Mouse (Mus musculus): ENCODE results near the gene Megf6. TPM values are rescaled to one million over a fixed set of nuclear protein-coding genes. Genes with fewer than 3 reads are reported as not detected.
A peak's percentile ranks its signal among the peaks of the same experiment; 100 is the strongest.

Gene Megf6
- polyA plus RNA-seq, 1 experiment from 2014 or later, result 1.5 TPM

DNA sequence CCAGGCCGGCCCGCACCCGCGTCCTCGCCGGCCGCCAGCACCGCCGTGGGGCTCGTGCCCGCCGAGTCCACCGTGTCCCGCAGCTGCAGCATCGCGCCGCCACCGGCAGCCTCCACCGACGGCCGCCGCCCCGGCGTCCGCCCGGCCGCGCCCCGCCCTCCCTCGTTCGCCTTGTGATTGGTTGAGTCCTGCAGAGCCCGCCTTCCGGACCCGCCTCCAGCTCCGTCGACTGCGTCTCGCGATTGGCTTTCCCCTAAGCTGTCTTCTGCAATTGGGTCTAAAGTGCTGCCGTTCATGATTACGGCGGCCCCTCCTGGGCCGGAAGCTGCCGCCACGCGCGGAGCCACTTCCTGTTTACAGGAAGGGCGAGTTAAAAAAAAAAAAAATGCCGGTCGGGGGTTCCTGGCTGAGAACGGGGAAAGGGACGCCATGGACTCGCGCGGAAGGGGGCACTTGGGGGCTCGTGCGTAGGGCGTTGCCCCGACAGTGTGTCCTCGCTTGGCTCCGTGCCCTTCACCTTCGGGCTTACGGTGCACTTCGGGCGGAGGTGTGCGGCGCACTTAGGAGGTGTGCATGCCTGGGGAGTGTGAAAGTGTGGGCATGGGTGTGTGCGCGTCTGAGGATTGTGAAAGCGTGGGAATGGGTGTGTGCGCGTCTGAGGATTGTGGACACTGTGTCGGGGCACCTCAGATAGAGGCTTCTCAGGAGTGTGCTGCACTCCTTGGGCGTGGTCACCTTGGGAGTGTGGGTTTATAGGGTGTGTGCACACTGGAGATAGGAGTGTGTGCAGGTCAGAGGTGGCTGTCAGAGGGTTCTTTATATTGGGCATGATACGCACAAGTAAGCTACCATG is 9.8 kb upstream of the Megf6 start, which contains the start of gene Tprgl:
Tprgl (minus strand) TSS at position 129 of the 853 bp plus-strand sequence.
- Histone ChIP-seq H3K9me3 (replicated peaks) (no peaks in the 10 kb centered on the region), H3K27me3 (0 out of 2 replicates have a peak, but pooled peaks cover 2% of the 10 kb centered on the region), H3K9ac (peak within 1 kb of the TSS; percentile 94), H3K4me2 (peak within 1 kb of the TSS; percentile 89), H3K27ac (peak within 1 kb of the TSS; percentile 99), H3K36me3 (peaks cover 32% of the 10 kb centered on the region), H3K4me1 (replicated peaks) (peaks cover 51% of the 10 kb centered on the region), H3K4me3 (replicated peaks) (peak within 1 kb of the TSS; percentile 94)
- ATAC-seq (ENCODE audit: low read depth), result peak; percentile 92
- peak; percentile 97 for DNase-seq
- under 1% methylated on average over 64 of the region's 75 CpGs for WGBS (ENCODE audit: insufficient replicate concordance)

DNA sequence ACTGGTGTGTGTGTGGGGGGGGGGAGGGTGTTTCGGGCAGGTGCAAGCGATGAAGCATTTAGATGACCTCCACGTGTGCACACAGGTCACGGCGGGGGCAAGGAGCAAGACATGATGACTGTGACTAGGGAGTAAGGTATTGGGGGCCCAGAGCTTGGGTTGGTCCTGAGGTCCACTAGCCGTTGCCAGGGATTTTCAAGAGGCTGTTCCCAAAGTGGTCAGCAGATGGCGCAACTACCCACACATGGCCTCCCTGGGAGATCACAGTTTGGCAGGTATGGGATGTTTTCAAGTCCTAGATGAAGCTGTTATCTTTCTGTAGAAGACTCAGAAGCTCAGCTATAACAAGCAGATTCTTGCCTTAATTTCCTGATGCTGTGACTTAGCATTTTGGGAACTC is 7.2 kb upstream of the Megf6 start:
- peaks cover 43% of the 10 kb centered on the region for H3K4me1 ChIP-seq (replicated peaks)
- no peak overlapping the region for H3K4me3 ChIP-seq (replicated peaks)
- H3K9me3 ChIP-seq (replicated peaks), result no peaks in the 10 kb centered on the region
- ATAC-seq (ENCODE audit: low read depth), result no peak
- DNase-seq, result peak; percentile 55
- 0 out of 2 replicates have a peak overlapping the region, but pooled peaks have one; percentile 99 for H3K27ac ChIP-seq
- no peak overlapping the region for H3K9ac ChIP-seq
- WGBS (ENCODE audit: insufficient replicate concordance), result 17% methylated on average over 7 of the region's 7 CpGs
- peaks cover 7% of the 10 kb centered on the region for H3K36me3 ChIP-seq
- no peak overlapping the region for H3K4me2 ChIP-seq
- H3K27me3 ChIP-seq, result peaks cover 16% of the 10 kb centered on the region

DNA sequence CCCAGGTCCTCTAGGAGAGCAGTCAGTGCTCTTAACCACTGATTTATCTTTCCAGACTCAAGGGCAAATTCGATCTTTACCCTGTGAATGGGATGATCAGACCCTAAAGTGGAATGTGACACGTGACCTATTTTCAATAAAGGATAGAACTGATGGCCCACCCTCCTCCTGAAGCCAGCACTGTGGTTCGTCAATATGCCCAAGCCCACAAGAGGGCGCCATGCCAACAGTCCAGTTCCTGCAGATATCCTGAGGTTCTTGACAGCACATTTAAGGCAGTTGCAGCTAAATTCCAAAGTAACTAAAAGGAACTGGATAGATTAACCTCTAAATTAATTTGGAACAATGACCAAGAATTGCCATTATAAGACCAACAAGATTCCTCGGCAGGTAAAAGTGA is 3.5 kb upstream of the Megf6 start:
- Histone ChIP-seq H3K27me3 (peaks cover 53% of the 10 kb centered on the region), H3K27ac (no peak overlapping the region), H3K4me2 (no peak overlapping the region), H3K9ac (no peak overlapping the region), H3K9me3 (replicated peaks) (no peaks in the 10 kb centered on the region), H3K36me3 (no peaks in the 10 kb centered on the region), H3K4me3 (replicated peaks) (no peak overlapping the region), H3K4me1 (replicated peaks) (peaks cover 26% of the 10 kb centered on the region)
- 20% methylated on average over 5 of the region's 5 CpGs for WGBS (ENCODE audit: insufficient replicate concordance)
- ATAC-seq (ENCODE audit: low read depth), result no peak
- DNase-seq, result peak; percentile 26

DNA sequence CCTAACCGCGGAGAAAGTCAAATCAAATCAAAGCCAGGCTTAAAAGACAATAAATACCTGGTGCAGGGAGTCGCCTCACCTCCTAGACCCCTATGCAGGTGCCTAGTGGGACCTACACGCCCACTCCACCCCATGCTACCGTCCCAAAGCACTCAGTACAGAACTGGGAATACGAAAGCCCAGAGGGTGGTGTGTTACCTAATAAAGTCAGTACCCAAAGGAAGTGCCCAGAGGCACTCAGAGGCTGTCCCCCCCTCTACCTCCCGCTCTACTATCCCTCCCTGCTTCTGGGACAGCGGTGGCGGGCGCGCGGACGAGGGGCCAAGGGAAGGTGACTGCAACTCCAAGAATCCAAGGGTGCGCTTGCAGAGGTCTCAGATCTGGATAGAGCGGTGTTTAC is 509 bp upstream of the Megf6 start:
- Histone ChIP-seq H3K9me3 (replicated peaks) (no peaks in the 10 kb centered on the region), H3K27ac (no peak overlapping the region), H3K4me1 (replicated peaks) (peaks cover 9% of the 10 kb centered on the region; the same call in 1 of the 2 replicates), H3K27me3 (peaks cover 81% of the 10 kb centered on the region), H3K36me3 (no peaks in the 10 kb centered on the region), H3K4me3 (replicated peaks) (peak overlapping the region; percentile 49), H3K4me2 (peak overlapping the region; percentile 62), H3K9ac (no peak overlapping the region)
- DNase-seq (no peak), ATAC-seq (ENCODE audit: low read depth) (no peak)
- 4% methylated on average over 15 of the region's 15 CpGs for WGBS (ENCODE audit: insufficient replicate concordance)

DNA sequence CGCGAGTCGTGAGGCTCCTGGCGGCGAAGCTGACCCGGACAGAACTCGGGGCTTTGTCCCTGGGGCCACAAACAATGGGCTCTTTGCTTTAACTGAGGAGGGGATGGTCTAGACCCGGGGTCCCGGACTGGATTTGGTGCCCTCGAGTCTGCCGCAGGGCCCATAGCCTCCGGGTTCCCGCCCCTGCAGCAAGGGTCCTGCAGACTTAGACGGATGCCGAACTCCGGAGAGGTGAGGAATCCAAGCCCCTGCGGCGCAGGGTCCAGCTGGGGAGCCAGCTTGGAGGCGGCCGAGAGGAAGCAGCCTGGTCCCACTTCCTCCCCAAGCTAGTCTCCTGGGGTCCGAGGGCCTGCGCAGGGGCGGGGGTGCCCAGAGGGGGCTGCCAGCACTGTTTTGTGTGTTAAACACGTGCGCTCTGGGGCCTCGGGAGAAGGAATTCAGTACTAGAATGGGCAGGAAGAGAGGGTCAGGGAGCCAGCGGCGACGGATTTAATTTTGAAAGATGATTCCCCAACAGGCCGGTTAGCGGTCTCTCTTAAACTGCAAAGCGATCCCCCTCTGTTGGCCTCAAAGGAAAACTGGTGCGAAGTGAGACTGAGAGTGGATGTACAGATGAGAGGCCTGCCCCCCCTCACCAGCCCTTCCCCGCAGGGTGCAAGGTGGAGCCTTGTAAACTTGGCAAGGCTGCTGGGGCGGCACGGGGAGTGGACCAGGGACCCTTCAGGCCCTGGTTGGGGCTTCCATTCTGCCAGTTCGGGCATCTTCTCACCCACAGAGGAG is 811 bp downstream of the Megf6 start:
- Histone ChIP-seq H3K4me3 (replicated peaks) (peak overlapping the region; percentile 49), H3K4me1 (replicated peaks) (peaks cover 9% of the 10 kb centered on the region; the same call in 1 of the 2 replicates), H3K9me3 (replicated peaks) (no peaks in the 10 kb centered on the region), H3K9ac (no peak overlapping the region), H3K36me3 (no peaks in the 10 kb centered on the region), H3K4me2 (peak overlapping the region; percentile 62), H3K27ac (no peak overlapping the region), H3K27me3 (peaks cover 74% of the 10 kb centered on the region)
- WGBS (ENCODE audit: insufficient replicate concordance), result 4% methylated on average over 37 of the region's 37 CpGs
- DNase-seq (no peak), ATAC-seq (ENCODE audit: low read depth) (no peak)

DNA sequence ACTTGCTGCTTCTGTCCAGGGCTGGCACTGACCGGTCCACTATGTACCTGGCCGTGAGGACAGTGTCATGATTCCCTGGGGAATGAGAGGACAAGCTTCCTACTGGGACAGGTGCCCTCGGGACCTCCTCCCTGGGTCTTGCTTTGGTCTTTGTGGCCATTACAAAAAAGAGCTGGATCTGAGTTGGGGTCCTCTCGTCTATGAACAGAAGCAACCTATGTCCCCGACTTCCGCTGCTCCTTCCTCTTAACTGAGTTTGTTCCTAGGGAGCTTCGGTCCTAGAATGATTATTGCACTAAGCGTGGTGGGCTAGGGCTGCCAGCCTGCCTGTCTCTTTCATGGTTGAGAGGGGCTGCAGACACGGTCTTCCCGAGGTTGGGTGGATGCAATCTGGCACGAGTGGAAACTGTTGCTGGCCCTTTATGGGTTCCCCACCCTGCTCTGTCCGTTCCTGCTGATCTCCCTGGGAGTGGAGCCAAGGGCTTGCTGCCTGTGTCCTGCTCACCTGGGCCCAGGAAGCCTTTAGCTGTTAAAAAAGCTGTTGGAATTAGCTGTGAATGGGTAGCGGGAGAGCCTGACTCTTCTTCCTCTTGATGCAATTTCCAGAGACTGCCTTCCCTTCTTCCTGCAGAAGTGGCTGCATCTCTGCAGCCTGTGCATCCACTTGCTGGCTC is 1.5 kb downstream of the Megf6 start:
- 33% methylated on average over 13 of the region's 13 CpGs for WGBS (ENCODE audit: insufficient replicate concordance)
- 0 out of 2 replicates have a peak overlapping the region, but pooled peaks have one; percentile 49 for H3K4me3 ChIP-seq (replicated peaks)
- H3K4me1 ChIP-seq (replicated peaks), result peaks cover 9% of the 10 kb centered on the region; the same call in 1 of the 2 replicates
- ATAC-seq (ENCODE audit: low read depth) (no peak), DNase-seq (no peak)
- H3K4me2 ChIP-seq, result peak overlapping the region; percentile 62
- peaks cover 73% of the 10 kb centered on the region for H3K27me3 ChIP-seq
- no peaks in the 10 kb centered on the region for H3K36me3 ChIP-seq
- no peak overlapping the region for H3K9ac ChIP-seq
- H3K9me3 ChIP-seq (replicated peaks), result no peaks in the 10 kb centered on the region
- no peak overlapping the region for H3K27ac ChIP-seq

DNA sequence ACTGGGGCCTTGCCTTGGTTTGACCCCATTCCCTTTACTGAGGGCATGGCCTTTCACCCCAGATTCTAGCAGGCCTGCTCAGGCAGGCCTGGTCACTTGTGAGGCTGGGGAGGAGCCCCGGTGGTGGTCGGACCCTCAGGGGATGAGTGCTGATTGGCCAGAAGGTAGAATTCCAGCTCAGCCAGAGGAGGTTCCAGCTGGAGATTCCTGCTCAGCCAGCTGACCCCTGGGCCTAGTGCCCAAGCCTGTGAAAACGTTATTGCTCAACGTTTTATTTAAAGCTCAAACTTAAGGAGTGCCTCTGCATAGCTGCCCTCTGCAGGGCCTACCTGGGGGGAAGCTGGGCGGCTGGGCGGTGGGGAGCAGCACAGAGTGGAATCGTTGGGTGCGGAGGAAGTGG is 6.7 kb downstream of the Megf6 start:
- H3K4me1 ChIP-seq (replicated peaks), result 0 out of 2 replicates have a peak, but pooled peaks cover 3% of the 10 kb centered on the region
- H3K4me3 ChIP-seq (replicated peaks), result no peak overlapping the region
- H3K27ac ChIP-seq, result no peak overlapping the region
- H3K9me3 ChIP-seq (replicated peaks), result no peaks in the 10 kb centered on the region
- DNase-seq, result no peak
- H3K4me2 ChIP-seq, result no peak overlapping the region
- no peaks in the 10 kb centered on the region for H3K36me3 ChIP-seq
- peaks cover 26% of the 10 kb centered on the region for H3K27me3 ChIP-seq
- 60% methylated on average over 8 of the region's 8 CpGs for WGBS (ENCODE audit: insufficient replicate concordance)
- peak; percentile 13; the same call in 1 of the 2 replicates for ATAC-seq (ENCODE audit: low read depth)
- H3K9ac ChIP-seq, result no peak overlapping the region

DNA sequence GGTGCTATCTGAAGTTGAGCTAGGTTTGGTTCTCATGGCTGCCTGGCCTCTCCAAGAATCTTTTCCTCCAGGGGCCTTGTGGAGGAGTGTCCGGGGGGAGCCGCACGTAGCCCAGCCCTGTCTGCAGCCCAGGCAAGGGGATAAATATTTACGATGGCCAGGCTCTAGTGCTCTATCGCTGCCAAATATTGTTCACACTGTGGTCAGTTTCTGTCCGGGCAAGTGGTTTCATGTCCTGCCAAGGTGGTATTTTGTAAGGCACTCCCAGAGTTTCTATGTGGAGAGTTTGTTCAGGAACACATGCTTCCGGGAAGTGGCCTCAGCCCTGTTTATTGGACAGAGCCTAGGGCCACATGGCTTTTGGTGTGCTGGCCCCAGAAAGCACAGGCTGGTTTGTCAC is 10.5 kb downstream of the Megf6 start:
- Histone ChIP-seq H3K4me1 (replicated peaks) (0 out of 2 replicates have a peak, but pooled peaks cover 3% of the 10 kb centered on the region), H3K9me3 (replicated peaks) (no peaks in the 10 kb centered on the region), H3K36me3 (no peaks in the 10 kb centered on the region), H3K27ac (no peak overlapping the region), H3K4me2 (no peak overlapping the region), H3K27me3 (no peaks in the 10 kb centered on the region), H3K9ac (no peak overlapping the region), H3K4me3 (replicated peaks) (no peak overlapping the region)
- ATAC-seq (ENCODE audit: low read depth), result no peak
- no peak for DNase-seq
- 73% methylated on average over 7 of the region's 7 CpGs for WGBS (ENCODE audit: insufficient replicate concordance)

DNA sequence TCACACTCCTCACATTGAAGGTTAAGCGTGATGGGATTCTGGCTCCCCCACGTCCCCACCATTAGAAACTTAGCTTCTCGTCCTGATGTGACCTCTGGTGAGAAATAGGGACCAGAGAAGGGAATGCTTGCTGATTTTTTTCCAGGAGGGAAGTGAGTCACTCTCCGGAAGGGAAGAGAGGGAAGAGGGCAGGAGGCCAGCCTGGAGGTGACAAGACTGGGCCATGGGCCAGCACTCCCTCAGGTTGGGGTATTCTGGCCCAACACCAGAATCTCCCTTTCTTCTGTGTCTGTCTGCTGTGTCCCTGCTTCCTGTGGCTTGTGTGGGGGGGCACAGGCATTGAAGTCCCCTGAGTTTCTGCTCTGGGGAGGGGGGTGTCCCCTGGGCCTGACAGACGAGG is 13.0 kb downstream of the Megf6 start:
- DNase-seq (no peak), ATAC-seq (ENCODE audit: low read depth) (no peak)
- Histone ChIP-seq H3K4me2 (no peak overlapping the region), H3K27me3 (no peaks in the 10 kb centered on the region), H3K36me3 (no peaks in the 10 kb centered on the region), H3K27ac (no peak overlapping the region), H3K4me3 (replicated peaks) (no peak overlapping the region), H3K9ac (no peak overlapping the region), H3K9me3 (replicated peaks) (no peaks in the 10 kb centered on the region), H3K4me1 (replicated peaks) (peaks cover under 1% of the 10 kb centered on the region; the same call in 1 of the 2 replicates)
- 52% methylated on average over 5 of the region's 5 CpGs for WGBS (ENCODE audit: insufficient replicate concordance)

DNA sequence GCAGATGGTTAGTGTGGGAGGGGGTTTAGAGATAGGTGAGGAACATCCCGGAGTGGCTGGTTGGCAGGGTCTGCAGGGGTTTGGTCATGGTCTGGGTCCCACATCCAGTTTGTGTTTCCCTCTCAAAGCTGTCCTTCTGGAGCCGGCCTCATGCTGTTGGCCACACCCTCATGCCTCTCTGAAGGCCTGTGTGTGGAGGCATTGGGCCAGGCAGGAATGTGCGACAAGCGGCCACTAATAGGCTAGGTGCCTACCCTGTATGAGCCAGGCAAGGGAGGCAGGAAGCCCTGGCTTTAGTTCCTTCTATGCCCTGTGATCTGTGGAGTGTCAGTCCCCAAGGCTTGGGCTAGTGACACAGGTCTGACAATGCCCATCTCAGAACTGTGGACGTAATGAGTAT is 14.5 kb downstream of the Megf6 start:
- H3K27me3 ChIP-seq, result no peaks in the 10 kb centered on the region
- no peaks in the 10 kb centered on the region for H3K9me3 ChIP-seq (replicated peaks)
- H3K4me3 ChIP-seq (replicated peaks), result no peak overlapping the region
- DNase-seq (no peak), ATAC-seq (ENCODE audit: low read depth) (no peak)
- no peak overlapping the region for H3K9ac ChIP-seq
- H3K27ac ChIP-seq, result no peak overlapping the region
- 71% methylated on average over 5 of the region's 5 CpGs for WGBS (ENCODE audit: insufficient replicate concordance)
- H3K4me2 ChIP-seq, result no peak overlapping the region
- H3K4me1 ChIP-seq (replicated peaks), result peaks cover 7% of the 10 kb centered on the region; the same call in 1 of the 2 replicates
- H3K36me3 ChIP-seq, result no peaks in the 10 kb centered on the region

All from liver, embryonic 13.5 days (tissue).